Mouse (Mus musculus) forebrain, embryonic 14.5 days (tissue): ENCODE measurements at regions not wholly inside any gene's neighbourhood (a gene's known extent, or its start where the extent isn't known, plus 50 kb on each side); places are given as distances from the start of the nearest gene placed in this dataset.

Experiments
- ATAC-seq: fragments of 200-750 bp; cut with Nextera tagmentation; 2 replicates; pipeline ENCODE4 v1.8.0; 2017; ENCODE audit warnings: mild to moderate bottlenecking, moderate library complexity
- DNase-seq: peaks from one replicate; pipeline ENCODE4 v3.0.0-alpha.2; 2015; ENCODE audit warnings: low spot score
- H3K27ac ChIP-seq: fragments of 300-500 bp; sonication (generic); 2 replicates; pipeline ENCODE4 v1.5.1; 2014; ENCODE audit warnings: low read depth, mild to moderate bottlenecking, control low read depth, low read length, moderate library complexity
- H3K27me3 ChIP-seq: fragments of 300-500 bp; sonication (generic); replicated peaks from 2 replicates; pipeline ENCODE4 v1.6.1; 2014; ENCODE audit warnings: low read length, control low read depth, mixed read lengths; ENCODE audit not compliant: control insufficient read depth, insufficient read depth
- H3K36me3 ChIP-seq: fragments of 300-500 bp; sonication (generic); 2 replicates; pipeline ENCODE4 v1.6.1; 2014; ENCODE audit warnings: low read length, control low read depth; ENCODE audit not compliant: control insufficient read depth, insufficient read depth
- H3K4me1 ChIP-seq: fragments of 300-500 bp; sonication (generic); 2 replicates; pipeline ENCODE4 v1.6.1; 2014; ENCODE audit warnings: antibody characterized with exemption, low read length, control low read depth; ENCODE audit not compliant: control insufficient read depth, insufficient read depth
- H3K4me2 ChIP-seq: fragments of 300-500 bp; sonication (generic); 2 replicates; pipeline ENCODE4 v1.6.1; 2014; ENCODE audit warnings: mild to moderate bottlenecking, control low read depth, low read length
- H3K4me3 ChIP-seq: fragments of 300-500 bp; sonication (generic); 2 replicates; pipeline ENCODE4 v1.5.1; 2014; ENCODE audit warnings: low read depth, low read length, control low read depth
- H3K9ac ChIP-seq: fragments of 300-500 bp; sonication (generic); 2 replicates; pipeline ENCODE4 v1.6.1; 2014; ENCODE audit warnings: mild to moderate bottlenecking, low read length, control low read depth, moderate library complexity
- H3K9me3 ChIP-seq: fragments of 300-500 bp; sonication (generic); replicated peaks from 2 replicates; pipeline ENCODE4 v1.6.1; 2016; ENCODE audit warnings: low read length, control low read depth, mixed read lengths; ENCODE audit not compliant: control insufficient read depth
- WGBS: fragments of 180-500 bp; shearing (Covaris S2); extraction: QIAGEN DNeasy Blood & Tissue Kit; methylation state at CpG from one replicate; pipeline ENCODE4 v1.1.7; 2014; 5-methylcytosine and 5-hydroxymethylcytosine counted together

DNA sequence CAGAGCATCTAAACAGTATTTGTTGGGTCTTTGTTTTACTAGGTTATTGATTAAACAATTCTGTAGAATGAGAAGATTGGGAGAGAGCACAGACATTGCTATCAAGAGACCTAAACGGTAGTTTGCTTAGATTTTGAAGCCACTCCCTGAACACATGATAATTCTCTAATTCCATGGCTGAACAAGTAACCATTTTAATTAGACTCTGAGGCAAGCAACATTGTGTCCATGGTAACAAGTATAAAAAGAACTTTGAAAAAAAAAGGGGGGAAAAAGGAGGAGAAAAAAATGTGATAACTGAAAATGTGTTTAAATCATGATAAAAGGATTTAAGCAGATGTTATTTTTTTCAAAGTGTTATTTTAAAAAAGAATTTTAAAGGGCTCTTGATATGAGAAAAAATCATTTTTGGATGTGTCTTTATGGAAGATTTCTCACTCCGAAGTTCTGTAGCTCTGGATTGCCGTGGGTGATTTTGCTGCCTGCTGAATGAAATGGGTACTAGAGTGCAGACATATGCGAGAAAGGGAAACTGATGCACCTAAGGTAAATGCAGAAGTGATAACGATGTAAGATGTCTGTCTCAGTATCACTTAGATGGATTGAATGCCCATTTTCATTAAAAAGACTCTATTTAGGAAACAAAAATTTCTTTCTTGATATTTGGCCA is 1166.9 kb upstream of the Zeb2 start:
- 54% methylated on average over 5 of the region's 5 CpGs for WGBS
- no peak overlapping the region for H3K9ac ChIP-seq
- no peak overlapping the region for H3K4me2 ChIP-seq
- H3K27me3 ChIP-seq, result no peaks in the 10 kb centered on the region
- H3K27ac ChIP-seq, result no peak overlapping the region
- ATAC-seq, result no peak
- H3K4me1 ChIP-seq, result no peaks in the 10 kb centered on the region
- H3K4me3 ChIP-seq, result no peak overlapping the region
- no peaks in the 10 kb centered on the region for H3K9me3 ChIP-seq
- no peaks in the 10 kb centered on the region for H3K36me3 ChIP-seq
- DNase-seq, result peak; percentile 23

DNA sequence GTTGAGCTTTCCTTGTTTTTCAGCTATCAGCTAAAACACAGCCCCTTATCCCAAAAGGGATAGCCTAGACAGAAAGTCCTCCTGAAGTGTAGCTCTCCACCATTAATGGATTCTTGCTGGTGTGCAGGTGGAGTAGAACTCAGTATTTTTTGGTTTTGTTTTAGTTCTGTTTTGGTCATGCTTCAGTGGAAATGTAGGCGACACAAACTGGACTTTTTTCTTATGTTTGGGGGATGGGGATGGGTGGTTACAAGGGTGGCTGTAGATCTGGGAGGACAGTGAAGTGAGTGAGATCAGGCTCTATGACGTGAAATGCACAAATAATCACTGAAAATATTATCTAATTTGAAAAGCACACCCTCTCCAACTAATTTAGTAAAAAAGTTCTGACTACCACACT is 1163.6 kb upstream of the Zeb2 start:
- Histone ChIP-seq H3K4me1 (no peaks in the 10 kb centered on the region), H3K27me3 (no peaks in the 10 kb centered on the region), H3K27ac (no peak overlapping the region), H3K9me3 (no peaks in the 10 kb centered on the region), H3K4me3 (no peak overlapping the region), H3K4me2 (no peak overlapping the region), H3K36me3 (no peaks in the 10 kb centered on the region), H3K9ac (no peak overlapping the region)
- DNase-seq (no peak), ATAC-seq (no peak)
- WGBS, result 80% methylated on average over 2 of the region's 2 CpGs

DNA sequence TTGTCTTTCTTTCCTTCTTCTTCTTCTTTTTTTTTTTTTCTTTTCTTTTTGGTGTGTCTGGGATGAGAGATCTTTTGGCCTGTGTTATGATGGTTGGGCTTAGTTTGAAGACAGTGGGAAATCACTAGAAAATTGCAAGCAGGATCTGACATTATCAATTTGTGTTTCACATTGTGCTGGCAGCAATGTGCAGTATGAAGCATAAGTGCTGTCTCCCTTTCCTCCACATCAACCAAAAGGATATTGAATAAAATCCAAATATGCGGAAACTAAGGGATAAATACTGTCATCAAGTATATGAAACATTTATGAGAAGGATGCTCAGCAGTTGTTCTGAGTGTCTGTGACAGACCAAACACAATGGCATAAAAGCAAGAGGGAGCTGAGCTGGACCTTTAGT is 1144.4 kb upstream of the Zeb2 start:
- Histone ChIP-seq H3K36me3 (no peaks in the 10 kb centered on the region), H3K4me3 (no peak overlapping the region), H3K4me1 (no peaks in the 10 kb centered on the region), H3K9me3 (no peaks in the 10 kb centered on the region), H3K27ac (no peak overlapping the region), H3K9ac (no peak overlapping the region), H3K4me2 (no peak overlapping the region), H3K27me3 (no peaks in the 10 kb centered on the region)
- 79% methylated on average over 1 of the region's 1 CpGs for whole genome bisulfite sequencing
- no peak for ATAC-seq
- no peak for DNase-seq

DNA sequence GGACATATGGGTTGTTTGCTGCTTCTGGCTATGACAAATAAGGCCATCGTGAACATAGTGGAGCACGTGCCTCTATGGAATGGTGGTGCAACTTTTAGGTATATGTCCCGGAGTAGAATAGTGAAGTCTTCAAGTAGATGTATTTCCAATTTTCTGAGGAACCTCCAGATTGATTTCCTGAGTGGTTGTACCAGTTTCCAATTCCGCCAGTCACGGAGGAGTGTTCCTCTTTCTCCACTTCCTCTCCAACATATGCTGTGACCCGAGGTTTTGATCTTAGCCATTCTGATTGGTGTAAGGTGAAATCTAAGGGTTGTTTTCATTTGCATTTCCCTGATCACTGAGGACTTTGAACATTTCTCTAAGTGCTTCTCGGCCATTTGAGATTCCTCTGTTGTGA is 1134.4 kb upstream of the Zeb2 start:
- H3K4me3 ChIP-seq, result no peak overlapping the region
- WGBS, result 91% methylated on average over 7 of the region's 7 CpGs
- H3K9ac ChIP-seq, result no peak overlapping the region
- no peaks in the 10 kb centered on the region for H3K9me3 ChIP-seq
- H3K4me1 ChIP-seq, result no peaks in the 10 kb centered on the region
- H3K27ac ChIP-seq, result no peak overlapping the region
- no peaks in the 10 kb centered on the region for H3K36me3 ChIP-seq
- ATAC-seq, result no peak
- H3K27me3 ChIP-seq, result no peaks in the 10 kb centered on the region
- no peak overlapping the region for H3K4me2 ChIP-seq
- DNase-seq, result no peak

DNA sequence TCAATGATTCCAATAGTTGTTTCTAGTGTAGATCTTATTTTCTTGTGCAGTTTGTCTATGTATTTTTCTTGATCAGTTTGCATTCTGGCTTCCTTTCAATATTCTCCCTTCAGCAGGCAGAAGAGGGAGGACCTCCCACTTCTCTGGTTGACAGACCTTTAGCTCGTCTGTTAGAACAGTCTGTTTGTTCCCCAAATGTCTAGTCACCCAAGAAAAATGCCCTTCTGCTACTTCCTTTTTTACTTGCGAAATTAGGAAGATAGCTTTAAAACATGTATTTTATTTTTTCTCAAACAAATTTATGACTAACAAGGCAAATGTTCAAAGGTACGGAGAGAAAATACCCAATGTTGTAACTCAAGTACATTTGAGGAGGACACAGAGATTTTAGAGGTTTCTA is 1128.5 kb upstream of the Zeb2 start:
- H3K4me2 ChIP-seq, result no peak overlapping the region
- no peaks in the 10 kb centered on the region for H3K9me3 ChIP-seq
- DNase-seq (no peak), ATAC-seq (no peak)
- no peak overlapping the region for H3K9ac ChIP-seq
- H3K27me3 ChIP-seq, result no peaks in the 10 kb centered on the region
- 63% methylated on average over 3 of the region's 3 CpGs for WGBS
- no peak overlapping the region for H3K4me3 ChIP-seq
- no peaks in the 10 kb centered on the region for H3K36me3 ChIP-seq
- H3K27ac ChIP-seq, result no peak overlapping the region
- peaks cover 2% of the 10 kb centered on the region; the same call in 1 of the 2 replicates for H3K4me1 ChIP-seq

DNA sequence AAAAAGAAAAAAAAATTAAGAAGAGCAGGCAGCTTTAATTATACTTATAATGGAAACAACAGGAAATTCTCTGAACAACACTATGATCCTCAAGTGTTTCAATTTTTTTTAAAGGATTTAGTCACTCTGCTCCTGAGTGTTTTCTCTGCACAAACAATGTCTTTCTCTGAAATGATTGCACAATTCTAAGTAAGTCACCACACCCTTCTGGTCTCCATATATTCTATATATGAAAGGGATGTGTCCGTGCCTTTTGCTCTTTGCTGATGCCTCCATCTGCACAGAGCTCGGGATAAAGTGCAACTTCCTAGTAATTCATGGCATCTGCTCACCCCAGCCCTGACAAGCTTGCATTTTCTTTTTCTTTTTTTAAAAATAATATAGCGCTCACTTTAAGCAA is 1127.5 kb upstream of the Zeb2 start:
- Histone ChIP-seq H3K4me2 (no peak overlapping the region), H3K4me1 (peaks cover 2% of the 10 kb centered on the region; the same call in 1 of the 2 replicates), H3K27ac (no peak overlapping the region), H3K9ac (no peak overlapping the region), H3K27me3 (no peaks in the 10 kb centered on the region), H3K9me3 (no peaks in the 10 kb centered on the region), H3K36me3 (no peaks in the 10 kb centered on the region), H3K4me3 (no peak overlapping the region)
- no peak for ATAC-seq
- WGBS, result 85% methylated on average over 3 of the region's 3 CpGs
- no peak for DNase-seq

DNA sequence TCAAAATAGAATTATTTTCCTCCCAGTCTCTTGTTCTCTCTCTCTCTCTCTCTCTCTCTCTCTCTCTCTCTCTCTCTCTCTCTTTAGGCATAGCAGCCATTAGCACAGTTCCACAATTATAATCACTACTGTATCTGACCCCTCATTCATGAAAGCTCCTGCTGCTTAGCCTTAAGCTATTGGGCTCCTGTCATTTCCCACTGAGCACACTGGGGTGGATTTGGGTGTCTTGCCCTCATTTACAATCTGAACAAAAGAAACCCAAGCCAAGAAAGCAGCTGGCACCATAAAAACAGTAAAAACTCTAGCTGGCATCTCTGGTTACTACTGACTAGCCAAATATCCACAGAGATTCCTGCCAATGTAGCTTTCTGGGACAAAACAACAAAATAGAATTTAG is 1125.6 kb upstream of the Zeb2 start:
- DNase-seq, result peak; percentile 88
- ATAC-seq, result peak; percentile 99

DNA sequence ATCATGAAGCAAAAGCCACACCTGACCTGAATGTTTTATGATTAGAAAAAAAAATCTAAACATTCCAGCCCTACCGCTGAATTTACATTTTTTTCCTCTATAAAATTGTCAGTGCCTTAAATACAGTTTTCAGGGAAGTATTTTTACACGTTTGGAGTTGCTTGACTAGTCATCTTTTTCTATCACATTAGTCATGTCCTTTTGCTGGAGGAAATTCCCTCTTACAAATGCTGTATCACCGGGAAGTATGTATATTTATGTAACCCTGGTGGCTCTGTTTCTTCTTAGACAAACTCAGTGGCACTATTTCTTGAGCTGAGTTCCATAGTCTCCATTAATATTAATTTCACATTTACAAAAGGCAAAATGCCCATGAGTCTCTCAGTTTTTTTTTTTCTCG is 1122.7 kb upstream of the Zeb2 start:
- Histone ChIP-seq H3K9me3 (no peaks in the 10 kb centered on the region), H3K4me3 (no peak overlapping the region), H3K4me2 (no peak overlapping the region), H3K27ac (no peak overlapping the region), H3K36me3 (no peaks in the 10 kb centered on the region), H3K27me3 (no peaks in the 10 kb centered on the region), H3K9ac (no peak overlapping the region), H3K4me1 (peaks cover 2% of the 10 kb centered on the region; the same call in 1 of the 2 replicates)
- no peak for DNase-seq
- ATAC-seq, result no peak
- 85% methylated on average over 4 of the region's 4 CpGs for WGBS

More for the DNA sequence above, 1125.6 kb upstream of the Zeb2 start:
- Histone ChIP-seq H3K27ac (no peak overlapping the region), H3K27me3 (no peaks in the 10 kb centered on the region), H3K4me1 (peaks cover 2% of the 10 kb centered on the region; the same call in 1 of the 2 replicates), H3K9me3 (no peaks in the 10 kb centered on the region), H3K9ac (no peak overlapping the region), H3K4me2 (no peak overlapping the region), H3K36me3 (no peaks in the 10 kb centered on the region), H3K4me3 (no peak overlapping the region)

DNA sequence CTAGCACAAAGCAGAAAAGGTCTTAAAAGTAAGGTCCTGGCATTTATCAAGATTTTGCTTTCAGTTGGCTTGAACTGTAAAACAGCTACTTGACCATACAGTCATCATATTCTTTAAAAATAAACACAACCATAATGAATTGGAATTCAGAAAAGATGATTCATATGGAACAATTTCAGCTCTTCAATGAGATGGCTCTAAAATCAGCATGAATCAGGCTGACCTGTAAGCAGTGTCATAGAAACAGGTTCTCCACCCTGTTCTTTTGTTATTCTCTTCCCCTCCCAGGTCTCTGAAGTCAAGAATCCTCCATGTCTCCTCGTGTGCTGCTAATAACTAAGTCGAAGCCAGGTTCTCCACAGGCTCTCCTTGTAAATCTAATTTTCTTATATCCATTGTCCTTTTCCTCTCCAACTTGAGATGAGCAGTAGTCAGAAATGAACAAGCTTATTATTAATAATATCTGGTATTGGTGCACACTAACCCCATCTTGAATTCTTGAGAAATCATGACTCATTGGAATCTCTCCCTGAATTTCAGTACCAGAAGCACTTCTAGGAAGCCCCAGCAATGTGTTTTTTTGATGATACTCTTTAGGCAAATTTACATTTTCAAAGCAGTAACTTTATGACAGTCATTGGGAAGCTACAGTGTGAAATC is 1113.7 kb upstream of the Zeb2 start:
- Histone ChIP-seq H3K4me3 (no peak overlapping the region), H3K4me1 (no peaks in the 10 kb centered on the region), H3K9me3 (no peaks in the 10 kb centered on the region), H3K27me3 (no peaks in the 10 kb centered on the region), H3K9ac (no peak overlapping the region), H3K27ac (no peak overlapping the region), H3K36me3 (no peaks in the 10 kb centered on the region), H3K4me2 (no peak overlapping the region)
- 62% methylated on average over 2 of the region's 2 CpGs for WGBS
- DNase-seq (no peak), ATAC-seq (no peak)
